In the genomic region with DNA sequence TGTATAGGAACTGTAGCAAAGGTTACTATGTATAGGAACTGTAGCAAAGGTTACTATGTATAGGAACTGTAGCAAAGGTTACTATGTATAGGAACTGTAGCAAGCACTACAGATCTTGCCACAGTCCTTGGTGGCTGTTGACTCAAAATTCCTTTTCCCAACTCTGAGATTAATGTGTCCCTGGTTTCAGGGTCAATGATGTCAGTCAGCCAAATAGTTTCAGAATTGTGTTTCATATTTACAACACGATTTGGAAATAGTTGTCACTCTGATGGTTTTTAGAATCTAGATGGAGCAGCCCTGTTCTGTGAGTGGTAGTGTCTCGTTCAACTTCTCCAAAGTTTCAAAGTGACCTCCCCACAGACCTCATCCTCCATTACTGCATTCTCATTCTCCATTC, we compare ENCODE assay signal across 22 mouse cellular contexts.
DNase-seq lines count a peak whose midpoint lies in the region; ATAC-seq and TF ChIP-seq lines count a peak whose summit lies in the region.
"Had no signal": no experiment of that assay in that cellular context is flagged by ENCODE, and none has a peak within 500 bp of the region (broad histone marks: within the 10 kb centered on the region; RNA-seq: fewer than 3 reads in every experiment).

No protein-coding gene starts in this region.

- H3K9ac ChIP-seq in lung, postnatal 0 days (replicated peaks; ENCODE audit: low read depth): no peak overlapping the region
- no peak overlapping the region for H3K9ac ChIP-seq in forebrain, embryonic 16.5 days (replicated peaks; ENCODE audit: low read depth, low read length)

- H3K36me3 ChIP-seq in lung, postnatal 0 days (ENCODE audit: insufficient read depth, low read length): no peaks in the 10 kb centered on the region
- H3K36me3 ChIP-seq in forebrain, embryonic 16.5 days (ENCODE audit: control insufficient read depth, insufficient read depth): no peaks in the 10 kb centered on the region
- H3K36me3 ChIP-seq: G1E had no signal

- DNase-seq in adrenal gland, adult 2 months: peak; percentile 56
- no peak for DNase-seq in adrenal gland, postnatal 10 days
- peak; percentile 54 for DNase-seq in adrenal gland, postnatal 14 days
- no peak for DNase-seq in adrenal gland, adult 18-20 months (ENCODE audit: low spot score in 2 of 2)
- peak; percentile 69 for DNase-seq in lung, postnatal 0 days (ENCODE audit: low spot score)
- no peak for DNase-seq in lung, postnatal 25 days (ENCODE audit: low spot score)
- DNase-seq in adipocyte (ENCODE audit: low spot score): peak; percentile 60
- DNase-seq: adrenal gland, adult 8-10 months; adrenal gland, postnatal 25 days; B cell, adult 2 months; cerebellum, adult 11 months; cerebellum, adult 11-12 months; cerebellum, adult 18-20 months; cerebellum, adult 2 months; cerebellum, adult 8-10 months; cerebellum, adult 9-10 months; cerebellum, adult 9-11 months had no signal

- no peaks in the 10 kb centered on the region for H3K4me1 ChIP-seq in lung, postnatal 0 days (ENCODE audit: insufficient read depth, low read depth, low read length)
- peaks cover 7% of the 10 kb centered on the region for H3K4me1 ChIP-seq in forebrain, embryonic 16.5 days (replicated peaks; ENCODE audit: control insufficient read depth, insufficient read depth, low read length)

- ATAC-seq in lung, postnatal 0 days: no peak
- no peak for ATAC-seq in forebrain, embryonic 16.5 days
- ATAC-seq: activated CD4-positive, CD25-positive, alpha-beta regulatory T cell, adult 4 months; CD4-positive, CD25-positive, alpha-beta regulatory T cell, adult 4 months; Patski had no signal

- H3K9me3 ChIP-seq in lung, postnatal 0 days (ENCODE audit: low read length): no peaks in the 10 kb centered on the region
- H3K9me3 ChIP-seq in forebrain, embryonic 16.5 days (ENCODE audit: control insufficient read depth, low read length): no peaks in the 10 kb centered on the region

- no peak overlapping the region for H3K27ac ChIP-seq in lung, postnatal 0 days (ENCODE audit: low read length)
- H3K27ac ChIP-seq in forebrain, embryonic 16.5 days (ENCODE audit: low read length): no peak overlapping the region

- H3K4me2 ChIP-seq in lung, postnatal 0 days (replicated peaks; ENCODE audit: low read depth, low read length): no peak overlapping the region
- H3K4me2 ChIP-seq in forebrain, embryonic 16.5 days (ENCODE audit: low read length): no peak overlapping the region

- no peak for TF ChIP-seq CTCF in lung, postnatal 0 days (IDR thresholded peaks at IDR 0.05)

- no peaks in the 10 kb centered on the region for H3K27me3 ChIP-seq in lung, postnatal 0 days (replicated peaks; ENCODE audit: insufficient read depth, low read length)
- no peaks in the 10 kb centered on the region for H3K27me3 ChIP-seq in forebrain, embryonic 16.5 days (replicated peaks; ENCODE audit: control insufficient read depth, insufficient read depth, low read length)

- WGBS in lung, postnatal 0 days: 60% methylated on average over 2 of the region's 2 CpGs
- 91% methylated on average over 2 of the region's 2 CpGs for WGBS in forebrain, embryonic 16.5 days

- no peak overlapping the region for H3K4me3 ChIP-seq in lung, postnatal 0 days (ENCODE audit: low read depth, low read length)
- no peak overlapping the region for H3K4me3 ChIP-seq in forebrain, embryonic 16.5 days (replicated peaks; ENCODE audit: low read length)

- peak; percentile 57; the same call in 1 of the 2 replicates for TF ChIP-seq EP300 in lung, postnatal 0 days (IDR thresholded peaks at IDR 0.05)

Comparison
In these comparisons a context has a peak if more than half of its experiments do, and no peak if none do; other contexts are left out.
1. DNase-seq: peak in adrenal gland, adult 2 months (single experiment), adrenal gland, postnatal 14 days (single experiment), lung, postnatal 0 days (single experiment) and adipocyte (single experiment); none in adrenal gland, postnatal 10 days (single experiment), adrenal gland, adult 18-20 months (0 of 2) and lung, postnatal 25 days (single experiment).